Mouse (Mus musculus): ENCODE data around the gene Adgrg2.
A peak's percentile ranks its signal among the peaks of the same experiment; 100 is the strongest.

Adgrg2 gene

GRCm38 (mm10) chrX:160390464-160390956, at the start of gene Adgrg2:
Gene Adgrg2, plus strand, starts transcription at chrX:160390690.
- DNase-seq, result no peak

- no peak for DNase-seq
Observed at GRCm38 (mm10) chrX:160350995-160351394, 39.5 kb upstream of the Adgrg2 start.

- DNase-seq, result no peak
Observed at GRCm38 (mm10) chrX:160351967-160352677, 38.4 kb upstream of the Adgrg2 start.

DNA sequence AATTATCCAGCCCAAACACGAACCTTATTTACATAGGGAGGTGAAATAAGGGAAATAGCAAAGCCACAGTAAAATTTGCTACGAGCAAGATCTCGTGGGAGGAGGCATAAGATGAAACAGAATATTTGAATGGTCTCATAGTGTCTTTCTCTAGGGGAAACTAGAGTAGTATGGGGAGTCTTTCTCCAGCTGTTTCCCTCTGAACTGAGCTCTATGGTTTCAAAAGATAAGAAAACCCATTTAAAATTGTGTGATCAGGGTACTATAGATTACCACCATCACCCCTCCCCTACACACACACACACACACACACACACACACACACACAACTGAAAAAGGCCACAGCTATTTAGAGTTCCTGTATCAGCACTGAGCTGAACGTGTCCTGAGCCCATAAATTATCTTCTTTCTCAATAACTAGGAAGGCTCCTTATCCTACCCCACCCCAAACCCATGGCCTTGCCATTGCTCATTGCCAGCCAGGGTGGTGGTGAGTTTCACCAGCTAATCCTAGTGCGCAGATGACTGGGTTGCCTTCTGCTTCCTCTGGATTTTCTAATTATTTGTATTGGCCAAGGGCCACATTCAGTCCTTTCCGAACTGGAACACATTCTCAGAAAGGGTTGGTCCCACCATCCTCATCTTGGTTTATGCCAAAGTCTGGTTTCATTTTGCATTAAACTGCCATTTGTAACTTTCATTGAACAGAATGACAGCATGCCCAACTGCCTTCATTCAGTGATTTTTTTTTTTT, 5.6 kb upstream of the Adgrg2 start:
- DNase-seq, result no peak

- no peak for DNase-seq
Observed at GRCm38 (mm10) chrX:160385502-160385772, 5.1 kb upstream of the Adgrg2 start.

DNA sequence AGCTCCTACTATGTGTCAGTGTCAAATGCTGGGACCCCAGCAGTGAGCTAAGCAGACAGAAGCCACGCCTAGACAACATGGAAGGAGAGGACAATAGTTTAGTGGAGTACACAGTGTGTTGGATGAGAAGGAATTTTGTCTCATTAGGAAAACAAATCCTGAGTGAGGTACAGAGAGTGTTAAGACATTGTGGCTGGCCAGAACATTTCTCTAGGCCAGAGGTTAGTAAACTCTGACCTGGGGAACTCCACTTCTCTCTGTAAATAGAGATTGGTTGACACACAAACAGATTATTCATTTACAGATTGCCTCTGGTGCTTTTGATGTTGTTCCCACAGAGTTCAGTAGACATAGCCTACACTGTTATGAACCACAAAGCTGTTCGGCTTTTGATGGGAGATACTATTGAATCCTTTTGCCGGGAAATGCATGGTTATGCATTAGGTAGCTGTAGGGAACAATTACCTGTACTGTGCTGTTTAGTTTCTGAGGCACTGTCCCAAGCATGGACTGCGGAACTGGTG, 22.5 kb downstream of the Adgrg2 start:
- no peak for DNase-seq

- DNase-seq, result no peak
Observed at GRCm38 (mm10) chrX:160413881-160414395, 23.4 kb downstream of the Adgrg2 start.

- no peak for DNase-seq
Observed at GRCm38 (mm10) chrX:160418397-160418796, 27.9 kb downstream of the Adgrg2 start.

- no peak for DNase-seq
Observed at GRCm38 (mm10) chrX:160423737-160424136, 33.2 kb downstream of the Adgrg2 start.

- DNase-seq, result no peak
Observed at GRCm38 (mm10) chrX:160426486-160426885, 36.0 kb downstream of the Adgrg2 start.

- no peak for DNase-seq
Observed at GRCm38 (mm10) chrX:160426930-160427329, 36.4 kb downstream of the Adgrg2 start.

DNA sequence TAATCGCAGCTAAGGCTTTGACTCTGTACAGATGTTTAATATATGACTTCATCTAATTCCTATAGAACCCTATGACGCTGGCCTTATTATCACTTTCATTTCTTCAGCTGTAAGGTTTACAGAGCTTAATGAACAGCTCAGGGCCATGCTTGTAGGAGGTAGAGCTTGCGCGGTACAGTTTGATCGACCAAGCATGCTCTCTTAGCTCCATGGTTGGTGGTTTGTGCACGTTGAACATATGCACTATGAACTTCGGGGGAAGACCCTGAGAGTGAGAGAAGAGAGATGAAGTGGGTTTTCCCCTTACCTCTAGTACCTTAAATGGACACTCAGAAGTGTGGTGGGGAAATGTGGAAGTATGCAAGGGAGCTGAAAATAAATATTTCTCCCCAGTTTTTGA, 41.7 kb downstream of the Adgrg2 start:
- DNase-seq, result no peak

- DNase-seq, result no peak
Observed at GRCm38 (mm10) chrX:160441272-160441671, 50.8 kb downstream of the Adgrg2 start.

DNA sequence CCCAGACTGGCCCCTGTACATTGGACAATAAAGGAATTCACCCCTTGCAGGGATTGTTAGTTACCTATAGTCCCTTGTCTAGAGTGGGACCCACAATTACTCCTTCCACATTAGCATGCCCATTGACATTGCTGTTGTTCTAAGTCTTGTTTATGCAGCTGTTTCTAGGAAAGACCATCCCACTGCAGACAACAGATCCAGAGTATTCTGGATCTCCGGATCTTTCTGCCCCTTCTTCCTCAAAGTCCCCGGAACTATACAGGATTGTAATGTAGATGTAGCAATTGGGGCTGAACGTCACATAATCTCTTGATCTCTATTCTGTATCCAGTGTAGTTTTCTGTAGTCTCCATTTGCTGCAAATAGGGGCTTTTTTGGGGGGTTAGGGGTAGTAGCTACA, 57.9 kb downstream of the Adgrg2 start:
- DNase-seq, result no peak

DNA sequence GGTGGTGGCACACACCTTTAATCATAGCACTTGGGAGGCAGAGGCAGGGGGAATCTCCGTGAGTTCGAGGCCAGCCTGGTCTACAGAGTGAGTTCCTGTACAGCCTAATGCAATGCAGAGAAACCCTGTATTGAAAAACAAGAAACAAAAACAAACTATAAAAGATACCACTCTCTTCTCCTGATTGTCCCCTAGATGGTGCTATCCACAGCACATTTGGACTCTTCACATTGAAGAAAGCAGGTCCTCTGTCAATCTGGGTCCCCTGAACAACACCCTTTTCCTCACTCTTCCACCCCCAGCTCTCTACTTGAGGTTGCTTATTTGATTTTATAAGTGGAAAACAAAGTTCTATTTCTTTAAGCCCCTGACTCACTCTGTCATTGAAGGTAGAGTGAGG, 58.9 kb downstream of the Adgrg2 start:
- peak; percentile 2 for DNase-seq

DNA sequence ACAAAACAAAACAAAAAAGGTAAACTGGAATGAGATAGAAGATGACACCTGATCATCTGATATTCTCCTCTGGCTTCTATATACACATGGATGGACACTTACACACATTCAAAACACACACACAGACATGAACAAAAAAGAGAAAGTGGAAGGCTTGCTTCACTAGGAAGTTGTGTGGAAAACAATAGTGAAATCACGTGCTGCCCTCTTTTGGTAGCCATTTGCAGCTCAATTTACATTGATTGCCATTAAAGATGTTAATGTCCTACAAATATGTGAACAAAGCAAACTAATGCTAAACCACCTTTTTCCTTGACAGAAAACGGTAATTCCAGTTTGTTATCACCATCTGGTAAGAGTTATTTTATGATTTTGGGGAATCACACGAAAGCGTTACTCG, 65.2 kb downstream of the Adgrg2 start:
- no peak for DNase-seq

DNA sequence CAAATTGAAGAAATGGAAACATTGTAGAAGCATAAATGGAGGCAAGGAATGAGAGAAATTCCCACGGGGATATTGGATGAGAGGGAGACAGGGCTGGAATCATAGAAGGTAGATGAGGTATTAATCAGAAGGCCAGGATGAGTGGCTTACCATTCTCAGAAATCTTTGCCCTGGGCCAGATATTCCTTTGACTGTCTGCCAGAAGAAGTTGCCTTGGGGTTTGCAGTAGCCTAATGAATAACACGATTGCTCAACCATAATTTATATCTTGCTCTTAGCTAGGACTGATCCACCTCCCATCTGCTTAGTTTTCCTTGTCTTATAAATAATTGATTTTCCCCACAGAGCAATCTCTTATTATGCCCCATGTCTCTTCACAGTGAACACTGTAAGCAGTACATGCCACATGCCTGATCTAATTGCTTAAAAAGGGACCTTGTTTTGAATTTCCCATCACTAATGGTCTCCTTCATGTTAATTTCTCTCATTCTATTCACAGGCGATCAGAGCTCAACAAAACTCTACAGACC, 80.8 kb downstream of the Adgrg2 start:
- no peak for DNase-seq

DNA sequence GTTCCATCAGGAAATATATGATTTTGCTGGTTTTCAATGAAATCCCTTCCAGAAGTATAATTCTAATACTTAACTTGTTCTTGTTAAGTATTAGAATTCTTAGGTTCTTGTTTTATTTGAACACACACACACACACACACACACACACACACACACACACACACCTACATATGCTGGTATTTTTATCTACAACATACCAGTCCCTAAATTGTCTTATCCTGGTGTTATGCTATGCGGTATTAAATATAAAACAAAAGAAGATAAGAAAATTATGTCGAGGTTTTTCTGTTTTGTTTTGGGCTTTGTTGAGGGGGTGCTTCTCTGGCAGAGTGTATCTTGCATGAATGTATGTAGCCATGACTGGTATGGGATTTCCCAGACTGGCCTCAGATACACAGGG, 99.3 kb downstream of the Adgrg2 start:
- no peak for DNase-seq

DNA sequence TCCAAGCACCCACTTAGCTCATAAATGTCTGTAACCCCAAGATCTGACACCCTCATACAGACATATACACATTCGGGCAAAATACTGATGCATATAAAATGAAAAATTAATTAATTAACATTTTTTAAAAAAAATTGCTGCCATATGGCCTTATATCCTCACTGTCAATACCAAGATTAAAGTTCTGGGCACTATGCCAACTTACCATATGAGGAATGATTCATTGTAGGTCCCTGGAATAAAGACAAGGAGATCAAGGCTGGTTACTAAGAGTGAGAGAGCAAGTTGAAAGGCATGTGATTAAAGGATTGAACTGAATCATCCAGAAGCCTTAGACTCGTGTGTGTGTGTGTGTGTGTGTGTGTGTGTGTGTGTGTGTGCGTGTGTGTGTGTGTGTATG, 103.8 kb downstream of the Adgrg2 start:
- DNase-seq, result no peak

DNA sequence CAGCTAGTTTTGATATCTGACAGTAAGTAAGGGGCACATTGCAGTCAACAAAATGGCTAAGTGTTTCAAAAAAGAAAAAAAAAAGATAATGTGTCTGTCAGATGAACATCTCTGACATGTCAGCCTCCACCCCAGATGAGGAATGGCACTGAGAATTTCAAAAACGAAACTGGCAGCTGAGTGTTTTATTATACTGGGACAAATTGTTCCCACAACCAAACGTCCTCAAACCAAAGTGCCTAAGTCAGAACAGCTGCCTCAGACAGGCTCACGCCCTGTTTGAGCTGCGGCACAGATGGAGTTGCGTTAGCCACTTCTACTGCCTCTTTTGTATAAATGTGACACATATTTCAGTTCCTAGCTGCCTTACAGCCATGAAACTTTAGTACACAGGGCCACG, 104.4 kb downstream of the Adgrg2 start:
- DNase-seq, result no peak

GRCm38 (mm10) chrX:160496473-160496872, 106.0 kb downstream of the Adgrg2 start:
- no peak for DNase-seq

DNA sequence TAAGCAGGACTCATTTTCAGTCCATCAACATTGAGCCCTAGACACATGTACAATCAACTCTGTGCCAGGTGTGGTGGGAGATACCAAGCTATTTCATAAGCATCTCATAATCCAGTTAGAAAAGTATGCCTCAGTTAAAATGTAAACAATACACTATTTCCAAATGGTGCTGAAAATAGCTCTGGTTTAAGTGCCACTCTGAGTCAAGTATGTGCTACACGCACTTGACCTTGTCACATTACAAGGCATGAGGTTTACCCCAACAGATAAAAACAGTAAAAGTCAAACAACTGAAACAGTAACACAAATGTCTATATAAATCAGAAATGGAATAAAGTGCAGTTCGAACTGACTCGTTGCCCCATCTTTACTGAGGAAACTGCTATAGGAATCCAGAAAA, 110.6 kb downstream of the Adgrg2 start:
- DNase-seq, result no peak

DNA sequence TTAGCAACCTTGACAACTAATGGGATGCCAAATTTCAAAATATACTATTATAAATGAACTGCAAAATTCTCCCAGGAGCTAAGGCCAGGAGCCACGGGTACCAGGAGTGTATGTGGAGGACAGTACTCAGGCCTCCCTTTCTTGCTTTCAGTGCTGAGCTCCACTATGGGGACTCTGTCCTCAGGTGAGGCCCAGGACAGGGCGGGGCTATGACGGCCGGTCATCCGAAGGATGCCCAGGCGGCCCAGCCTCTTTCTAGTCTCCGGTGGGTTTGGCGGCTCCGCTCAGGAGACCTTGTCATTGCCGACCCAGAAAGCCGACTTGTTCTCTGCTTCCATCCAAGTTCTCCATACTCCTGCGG, 111.2 kb downstream of the Adgrg2 start:
- DNase-seq, result no peak
